Mouse (Mus musculus): Measurements from ENCODE around the gene Mrps18a. TPM values are rescaled to one million over a fixed set of nuclear protein-coding genes. Genes with fewer than 3 reads are reported as not detected.
A peak's percentile ranks its signal among the peaks of the same experiment; 100 is the strongest.

Mrps18a gene
- total and polyA plus RNA-seq, 2 experiments from 2014 or later: 67.1 to 169 TPM

GRCm38 (mm10) chr17:46157131-46157530 lies 46.3 kb downstream of the Mrps18a start:
- ATAC-seq: no peak
- WGBS: 86% methylated on average over 8 of the region's 8 CpGs
- TF ChIP-seq CTCF (IDR thresholded peaks at IDR 0.05; ENCODE audit: low read depth): no peak

GRCm38 (mm10) chr17:46159236-46159635 lies 48.5 kb downstream of the Mrps18a start:
- no peak overlapping the region for H3K4me3 ChIP-seq (ENCODE audit: low read length)
- TF ChIP-seq CTCF (IDR thresholded peaks at IDR 0.05; ENCODE audit: low read depth): no peak
- H3K36me3 ChIP-seq (ENCODE audit: insufficient read depth, low read length): peaks cover 3% of the 10 kb centered on the region; the same call in 1 of the 2 replicates
- no peaks in the 10 kb centered on the region for H3K9me3 ChIP-seq (ENCODE audit: low read length)
- peaks cover 3% of the 10 kb centered on the region; the same call in 1 of the 2 replicates for H3K4me1 ChIP-seq (ENCODE audit: insufficient read depth, low read length)
- no peak for DNase-seq (ENCODE audit: low spot score)
- H3K9ac ChIP-seq (replicated peaks; ENCODE audit: low read length): no peak overlapping the region
- no peak for ATAC-seq
- WGBS: 69% methylated on average over 2 of the region's 2 CpGs
- H3K4me2 ChIP-seq (ENCODE audit: low read depth, low read length): 0 out of 2 replicates have a peak overlapping the region, but pooled peaks have one; percentile 64
- no peaks in the 10 kb centered on the region for H3K27me3 ChIP-seq (ENCODE audit: insufficient read depth, low read length)
- H3K27ac ChIP-seq: 0 out of 2 replicates have a peak overlapping the region, but pooled peaks have one; percentile 46

More at GRCm38 (mm10) chr17:46157131-46157530, 46.3 kb downstream of the Mrps18a start:
- Histone ChIP-seq H3K27me3 (ENCODE audit: insufficient read depth, low read length) (no peaks in the 10 kb centered on the region), H3K4me2 (ENCODE audit: low read depth, low read length) (no peak overlapping the region), H3K4me3 (ENCODE audit: low read length) (no peak overlapping the region), H3K9ac (replicated peaks; ENCODE audit: low read length) (no peak overlapping the region), H3K4me1 (ENCODE audit: insufficient read depth, low read length) (peaks cover 6% of the 10 kb centered on the region; the same call in 1 of the 2 replicates), H3K27ac (no peak overlapping the region), H3K36me3 (ENCODE audit: insufficient read depth, low read length) (no peaks in the 10 kb centered on the region), H3K9me3 (ENCODE audit: low read length) (no peaks in the 10 kb centered on the region)
- no peak for DNase-seq (ENCODE audit: low spot score)

DNA sequence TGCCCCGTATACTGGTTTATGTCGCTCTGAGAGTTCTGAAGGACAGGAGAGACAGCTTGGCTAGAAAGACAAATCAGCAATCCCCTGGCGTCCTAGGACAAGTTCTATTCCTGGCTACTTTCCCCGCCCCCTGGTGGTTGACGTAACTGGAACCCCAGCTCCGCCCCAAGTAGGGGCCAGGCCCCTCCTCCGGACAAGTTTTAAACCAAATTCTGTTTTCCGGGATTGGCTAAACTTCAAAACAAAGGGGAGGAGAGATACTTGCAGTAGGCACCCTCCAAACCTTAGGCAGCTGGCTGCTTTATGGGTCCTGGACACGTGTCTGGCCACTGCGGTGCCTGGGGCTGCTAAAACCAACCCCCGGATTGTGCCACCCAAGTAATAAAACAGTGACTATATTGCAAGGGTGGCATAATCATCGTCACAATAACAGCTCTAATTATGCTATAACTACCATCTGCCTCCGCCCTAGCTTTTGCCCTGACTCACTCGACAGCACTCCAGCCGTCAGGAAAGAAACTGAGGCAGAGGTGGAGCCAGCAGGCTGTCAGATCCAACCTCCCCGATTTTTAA lies 49.4 kb downstream of the Mrps18a start:
- ATAC-seq (peak; percentile 37), DNase-seq (ENCODE audit: low spot score) (peak; percentile 89)
- Histone ChIP-seq H3K27ac (peak overlapping the region; percentile 70), H3K36me3 (ENCODE audit: insufficient read depth, low read length) (peaks cover 12% of the 10 kb centered on the region), H3K9ac (replicated peaks; ENCODE audit: low read length) (peak overlapping the region; percentile 80), H3K4me2 (ENCODE audit: low read depth, low read length) (peak overlapping the region; percentile 64), H3K27me3 (ENCODE audit: insufficient read depth, low read length) (no peaks in the 10 kb centered on the region), H3K4me3 (ENCODE audit: low read length) (peak overlapping the region; percentile 89), H3K9me3 (ENCODE audit: low read length) (no peaks in the 10 kb centered on the region), H3K4me1 (ENCODE audit: insufficient read depth, low read length) (peaks cover 3% of the 10 kb centered on the region; the same call in 1 of the 2 replicates)
- whole genome bisulfite sequencing: under 1% methylated on average over 16 of the region's 16 CpGs
- peak; percentile 57; the same call in 1 of the 2 replicates for TF ChIP-seq CTCF (IDR thresholded peaks at IDR 0.05; ENCODE audit: low read depth)

- peak within 1 kb of the TSS; percentile 80 for H3K27ac ChIP-seq
- DNase-seq (ENCODE audit: low spot score): peak; percentile 100
Observed at GRCm38 (mm10) chr17:46160686-46161085, 49.9 kb downstream of the Mrps18a start, which contains the start of gene Gtpbp2. Gene Gtpbp2, plus strand, starts transcription at chr17:46161032.

GRCm38 (mm10) chr17:46161179-46161578 lies 50.4 kb downstream of the Mrps18a start:
- peak overlapping the region; percentile 89 for H3K4me3 ChIP-seq (ENCODE audit: low read length)
- under 1% methylated on average over 19 of the region's 19 CpGs for WGBS
- peak; percentile 52 for ATAC-seq

More at GRCm38 (mm10) chr17:46160686-46161085, 49.9 kb downstream of the Mrps18a start, which contains the start of gene Gtpbp2:
- Histone ChIP-seq H3K36me3 (ENCODE audit: insufficient read depth, low read length) (peaks cover 17% of the 10 kb centered on the region), H3K27me3 (ENCODE audit: insufficient read depth, low read length) (no peaks in the 10 kb centered on the region), H3K9me3 (ENCODE audit: low read length) (no peaks in the 10 kb centered on the region), H3K4me2 (ENCODE audit: low read depth, low read length) (peak within 1 kb of the TSS; percentile 64), H3K4me1 (ENCODE audit: insufficient read depth, low read length) (peaks cover 3% of the 10 kb centered on the region; the same call in 1 of the 2 replicates), H3K9ac (replicated peaks; ENCODE audit: low read length) (peak within 1 kb of the TSS; percentile 80), H3K4me3 (ENCODE audit: low read length) (peak within 1 kb of the TSS; percentile 89)
- WGBS: under 1% methylated on average over 23 of the region's 23 CpGs
- no peak for TF ChIP-seq CTCF (IDR thresholded peaks at IDR 0.05; ENCODE audit: low read depth)
- ATAC-seq: peak; percentile 97

GRCm38 (mm10) chr17:46161710-46162109 lies 50.9 kb downstream of the Mrps18a start:
- Histone ChIP-seq H3K36me3 (ENCODE audit: insufficient read depth, low read length) (peaks cover 25% of the 10 kb centered on the region), H3K27ac (peak overlapping the region; percentile 80), H3K4me2 (ENCODE audit: low read depth, low read length) (peak overlapping the region; percentile 64), H3K4me1 (ENCODE audit: insufficient read depth, low read length) (peaks cover 3% of the 10 kb centered on the region; the same call in 1 of the 2 replicates), H3K4me3 (ENCODE audit: low read length) (peak overlapping the region; percentile 89), H3K27me3 (ENCODE audit: insufficient read depth, low read length) (no peaks in the 10 kb centered on the region), H3K9me3 (ENCODE audit: low read length) (no peaks in the 10 kb centered on the region), H3K9ac (replicated peaks; ENCODE audit: low read length) (peak overlapping the region; percentile 80)
- no peak for ATAC-seq
- DNase-seq (ENCODE audit: low spot score): no peak
- WGBS: 43% methylated on average over 9 of the region's 9 CpGs
- TF ChIP-seq CTCF (IDR thresholded peaks at IDR 0.05; ENCODE audit: low read depth): no peak

More at GRCm38 (mm10) chr17:46161179-46161578, 50.4 kb downstream of the Mrps18a start:
- Histone ChIP-seq H3K9me3 (ENCODE audit: low read length) (no peaks in the 10 kb centered on the region), H3K4me2 (ENCODE audit: low read depth, low read length) (peak overlapping the region; percentile 64), H3K4me1 (ENCODE audit: insufficient read depth, low read length) (peaks cover 3% of the 10 kb centered on the region; the same call in 1 of the 2 replicates), H3K36me3 (ENCODE audit: insufficient read depth, low read length) (peaks cover 20% of the 10 kb centered on the region), H3K27me3 (ENCODE audit: insufficient read depth, low read length) (no peaks in the 10 kb centered on the region), H3K9ac (replicated peaks; ENCODE audit: low read length) (peak overlapping the region; percentile 80), H3K27ac (peak overlapping the region; percentile 80)
- peak; percentile 64 for DNase-seq (ENCODE audit: low spot score)
- no peak for TF ChIP-seq CTCF (IDR thresholded peaks at IDR 0.05; ENCODE audit: low read depth)

Measured in hindbrain, postnatal 0 days (tissue).